Mouse (Mus musculus): ENCODE results near the gene Rnf40.
"Not testable (repeated sequence)": the region's sequence is repeated elsewhere in the genome, so short reads cannot be mapped to it uniquely, and the experiment has no call there.

Rnf40 gene

DNA sequence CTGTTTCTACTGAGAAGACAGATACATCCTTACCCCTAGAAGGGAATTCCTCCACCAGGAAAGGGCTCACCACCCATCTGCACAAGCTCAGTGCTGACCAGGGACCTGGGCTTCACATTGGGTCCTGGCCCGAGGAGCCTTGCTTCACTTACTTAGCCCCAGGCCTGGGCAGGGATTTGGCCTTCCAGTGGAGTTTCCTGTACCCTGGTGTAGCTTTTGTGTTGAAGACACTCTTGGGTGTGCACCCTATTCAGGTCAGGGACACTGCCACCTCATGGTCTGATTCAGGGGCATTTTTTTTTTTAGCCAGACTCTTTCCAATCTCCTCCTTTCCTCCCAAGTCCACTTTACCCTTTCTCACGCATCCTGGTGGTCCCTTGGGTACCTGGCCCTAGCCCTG is 14.3 kb downstream of the Rnf40 start:
- DNase-seq (ENCODE audit: low spot score in 2 of 2): no peak

DNA sequence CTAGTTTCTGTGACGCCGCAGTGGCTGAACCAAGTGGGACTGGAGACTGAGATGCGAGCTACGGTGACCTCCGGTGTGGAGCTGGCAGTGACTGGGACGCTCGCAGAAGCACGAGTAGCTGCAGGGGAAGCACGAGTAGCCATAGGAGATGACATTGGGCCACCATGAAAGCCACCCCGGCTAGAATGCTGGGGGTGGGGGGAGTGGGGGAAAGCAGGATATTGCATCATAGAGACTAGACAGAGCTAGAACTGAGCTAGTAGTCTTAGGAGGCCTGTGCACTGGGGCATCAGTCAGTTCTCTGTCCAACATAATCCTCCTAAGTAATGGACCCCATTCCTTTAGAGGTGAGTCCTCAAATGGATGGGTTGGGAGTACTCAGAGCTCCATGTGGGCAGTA is 15.7 kb downstream of the Rnf40 start:
- no peak for DNase-seq (ENCODE audit: low spot score in 2 of 2)

GRCm38 (mm10) chr7:127607150-127607549 is 18.6 kb downstream of the Rnf40 start:
- no peak for DNase-seq (ENCODE audit: low spot score in 2 of 2)

DNA sequence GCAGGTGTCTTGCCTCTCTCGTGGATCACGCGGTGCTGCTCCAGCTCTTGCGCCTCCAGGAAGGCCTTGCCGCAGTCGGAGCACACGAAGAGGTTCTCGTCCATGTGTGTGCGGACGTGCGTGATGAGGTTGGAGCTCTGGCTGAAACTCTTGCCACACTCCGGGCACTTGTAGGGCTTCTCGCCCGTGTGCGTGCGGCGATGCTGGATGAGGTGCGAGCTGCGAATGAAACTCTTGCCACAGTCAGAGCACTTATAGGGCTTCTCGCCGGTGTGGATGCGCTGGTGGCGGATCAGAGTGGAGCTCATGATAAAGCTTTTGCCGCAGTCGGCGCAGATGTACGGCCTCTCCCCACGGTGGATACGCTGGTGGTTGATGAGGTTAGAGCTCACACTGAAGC is 22.4 kb downstream of the Rnf40 start:
- DNase-seq (ENCODE audit: low spot score in 2 of 2): no peak

GRCm38 (mm10) chr7:127611561-127611960 is 23.0 kb downstream of the Rnf40 start:
- DNase-seq (ENCODE audit: low spot score in 2 of 2): no peak

GRCm38 (mm10) chr7:127613501-127613900 is 24.9 kb downstream of the Rnf40 start:
- DNase-seq (ENCODE audit: low spot score in 2 of 2): no peak

- no peak for DNase-seq (ENCODE audit: low spot score in 2 of 2)
Observed at GRCm38 (mm10) chr7:127614091-127614490, 25.5 kb downstream of the Rnf40 start.

- DNase-seq (ENCODE audit: low spot score in 2 of 2): no peak
Observed at GRCm38 (mm10) chr7:127614511-127614890, 25.9 kb downstream of the Rnf40 start.

- peak; percentile 60 to 61 for DNase-seq (ENCODE audit: low spot score in 2 of 2)
Observed at GRCm38 (mm10) chr7:127614891-127615843, 26.6 kb downstream of the Rnf40 start, which contains the start of gene Zfp629. Gene Zfp629 (minus strand): TSS chr7:127615797.

DNA sequence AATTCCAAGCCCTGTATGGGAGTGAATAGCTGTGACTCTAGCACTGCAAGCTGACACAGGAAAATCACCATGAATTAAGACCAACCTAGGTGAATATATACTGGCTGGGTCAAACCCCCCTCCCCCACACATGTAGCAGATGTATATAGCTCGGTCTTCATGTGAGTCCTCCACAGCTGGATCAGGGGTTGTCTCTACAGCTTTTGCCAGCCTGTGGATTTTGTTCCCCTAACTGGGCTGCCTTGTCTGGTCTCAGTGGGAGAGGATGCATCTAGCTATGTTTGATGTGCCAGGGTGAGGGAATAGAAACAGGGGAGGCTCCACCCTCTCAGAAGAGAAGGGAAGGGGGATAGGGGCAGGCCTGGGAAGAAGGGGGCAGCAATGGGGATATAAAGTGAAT is 27.8 kb downstream of the Rnf40 start:
- DNase-seq (ENCODE audit: low spot score in 2 of 2): no peak

DNA sequence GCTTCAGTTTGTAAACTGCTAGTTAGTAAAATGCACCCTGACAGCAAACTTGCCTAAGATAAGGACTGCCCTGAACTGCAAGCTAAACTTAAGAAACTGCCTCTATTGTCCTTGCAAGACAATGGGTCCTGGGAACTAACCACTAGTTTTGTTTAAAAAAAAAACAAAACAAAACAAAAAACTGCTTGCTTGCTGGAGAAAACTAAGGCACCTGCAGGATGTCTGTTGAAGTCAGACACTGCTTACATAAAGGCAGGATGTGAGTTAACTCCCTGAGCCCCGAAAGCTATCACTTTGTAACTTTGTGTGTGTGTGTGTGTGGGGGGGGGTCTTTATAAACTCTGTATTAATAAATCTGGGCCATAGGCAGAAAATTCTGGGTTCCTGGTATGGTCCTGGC is 28.3 kb downstream of the Rnf40 start:
- no peak for DNase-seq (ENCODE audit: low spot score in 2 of 2)

DNA sequence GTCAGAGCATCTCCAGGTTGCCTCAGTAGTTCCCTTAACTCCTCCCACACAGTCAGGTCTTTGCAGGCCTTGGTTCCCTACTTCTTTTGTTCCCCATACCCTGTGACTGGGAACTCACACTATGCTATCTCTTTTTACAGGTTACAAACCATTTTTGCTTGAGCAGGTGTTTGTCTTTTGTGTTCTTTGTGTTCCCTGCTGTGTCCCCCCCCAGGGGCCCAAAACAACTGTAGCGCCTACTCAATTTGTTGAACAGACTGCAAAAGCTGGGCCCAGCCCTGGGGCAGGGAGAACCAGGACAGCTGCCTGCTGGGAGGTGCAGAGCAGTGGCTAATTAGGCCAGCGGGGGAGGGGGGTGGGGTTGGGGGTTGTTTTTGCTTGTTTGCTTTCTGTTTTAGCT is 29.4 kb downstream of the Rnf40 start:
- DNase-seq (ENCODE audit: low spot score in 2 of 2): no peak

DNA sequence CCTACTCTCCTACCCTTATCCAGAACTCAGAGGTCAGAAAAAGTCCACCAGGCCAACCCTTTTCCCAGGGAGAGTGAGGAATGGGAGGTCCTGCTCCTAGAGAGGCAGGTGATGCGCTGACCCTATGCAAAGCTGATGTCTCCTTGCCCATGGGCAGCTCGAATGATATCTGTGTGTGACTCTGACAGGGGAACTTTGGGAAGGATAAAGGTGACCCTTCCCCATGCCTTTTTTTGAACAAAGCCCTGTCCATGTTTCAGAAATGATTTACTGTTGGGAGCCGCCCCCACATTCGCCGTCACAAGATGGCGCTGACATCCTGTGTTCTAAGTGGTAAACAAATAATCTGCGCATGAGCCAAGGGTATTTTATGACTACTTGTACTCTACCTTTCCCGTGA is 29.8 kb downstream of the Rnf40 start:
- DNase-seq (ENCODE audit: low spot score in 2 of 2): not testable (repeated sequence)

- DNase-seq (ENCODE audit: low spot score in 2 of 2): no peak
Observed at GRCm38 (mm10) chr7:127626039-127626438, 37.5 kb downstream of the Rnf40 start.

- no peak for DNase-seq (ENCODE audit: low spot score in 2 of 2)
Observed at GRCm38 (mm10) chr7:127626471-127626870, 37.9 kb downstream of the Rnf40 start.

- no peak for DNase-seq (ENCODE audit: low spot score in 2 of 2)
Observed at GRCm38 (mm10) chr7:127628646-127629045, 40.1 kb downstream of the Rnf40 start.

DNA sequence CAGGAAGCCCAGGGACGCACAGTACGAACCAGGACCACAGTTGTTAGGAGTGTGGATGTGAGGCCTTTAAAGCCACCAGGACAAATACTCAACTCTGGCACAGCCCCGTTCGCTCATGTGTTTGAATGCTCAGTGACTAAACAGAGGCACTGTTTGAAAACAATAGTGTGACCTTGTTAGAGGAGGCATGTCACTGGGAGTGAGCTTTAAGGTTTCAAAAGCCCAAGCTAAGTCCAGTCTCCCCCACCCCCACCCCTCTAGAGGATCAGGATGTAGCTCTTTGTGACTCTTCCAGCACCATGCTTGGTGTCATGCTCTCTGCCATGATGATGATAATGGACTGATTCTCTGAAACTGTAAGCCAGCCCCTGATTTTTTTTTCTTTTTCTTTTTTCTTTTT is 42.8 kb downstream of the Rnf40 start:
- no peak for DNase-seq (ENCODE audit: low spot score in 2 of 2)

- peak; percentile 65 to 67 for DNase-seq (ENCODE audit: low spot score in 2 of 2)
Observed at GRCm38 (mm10) chr7:127636963-127637362, 48.4 kb downstream of the Rnf40 start.

- DNase-seq (ENCODE audit: low spot score in 2 of 2): no peak
Observed at GRCm38 (mm10) chr7:127641260-127641659, 52.7 kb downstream of the Rnf40 start.

DNA sequence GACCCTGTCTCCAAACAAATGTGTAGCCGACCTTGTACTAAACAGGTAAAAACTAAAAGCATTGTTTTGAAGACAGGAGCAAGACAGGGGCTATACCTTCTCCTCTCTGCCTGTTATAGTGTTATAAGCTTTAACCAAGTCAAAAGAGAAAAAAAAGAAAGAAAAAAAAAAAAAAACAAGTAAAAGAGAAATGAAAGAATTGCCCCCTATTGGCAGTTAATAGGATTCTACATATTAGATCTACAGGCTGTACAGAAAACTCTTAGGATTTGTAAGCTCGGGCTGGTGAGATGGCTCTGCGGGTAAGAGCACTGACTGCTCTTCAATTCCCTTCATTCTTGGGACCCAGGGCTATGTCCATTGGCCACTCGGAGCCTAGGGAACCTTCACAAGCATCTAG is 53.7 kb downstream of the Rnf40 start:
- DNase-seq (ENCODE audit: low spot score in 2 of 2): no peak

DNA sequence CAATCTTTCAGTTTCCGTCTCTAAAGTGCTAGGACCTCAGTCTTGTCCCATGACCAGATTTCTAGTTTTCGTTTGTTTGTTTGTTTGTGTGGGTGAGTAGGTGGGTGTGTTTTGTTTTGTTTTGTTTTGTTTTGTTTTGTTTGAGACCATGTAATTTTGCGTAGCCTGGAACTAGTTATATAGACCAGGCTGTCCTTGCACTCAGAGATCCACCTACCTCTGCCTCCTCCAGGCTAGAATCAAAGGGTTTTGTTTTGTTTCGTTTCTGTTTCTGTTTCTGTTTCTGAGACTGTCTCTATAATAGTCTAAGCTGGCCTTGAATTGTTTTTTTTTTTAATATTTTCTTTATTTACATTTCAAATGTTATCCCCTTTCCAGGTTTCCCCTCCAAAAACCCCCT is 57.8 kb downstream of the Rnf40 start:
- DNase-seq (ENCODE audit: low spot score in 2 of 2): no peak

DNA sequence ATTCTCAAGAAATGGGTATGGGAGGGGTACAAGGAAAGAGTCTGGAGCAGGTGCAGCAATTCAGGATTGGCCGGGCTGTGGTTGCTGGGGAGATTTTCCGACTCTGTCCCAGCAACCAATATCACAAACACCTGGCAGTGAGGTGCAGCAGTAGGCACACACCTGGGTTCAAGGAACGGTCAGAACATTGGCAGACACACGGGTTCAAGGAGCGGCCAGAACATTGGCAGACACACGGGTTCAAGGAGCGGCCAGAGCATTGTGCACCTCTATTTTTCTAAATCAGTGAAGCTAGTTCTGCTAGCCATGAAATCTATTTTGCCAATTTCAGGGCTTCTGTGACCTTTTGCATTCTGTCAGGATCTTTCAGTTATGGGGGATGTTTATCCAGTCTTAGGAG is 59.0 kb downstream of the Rnf40 start:
- DNase-seq (ENCODE audit: low spot score in 2 of 2): not testable (repeated sequence)

DNA sequence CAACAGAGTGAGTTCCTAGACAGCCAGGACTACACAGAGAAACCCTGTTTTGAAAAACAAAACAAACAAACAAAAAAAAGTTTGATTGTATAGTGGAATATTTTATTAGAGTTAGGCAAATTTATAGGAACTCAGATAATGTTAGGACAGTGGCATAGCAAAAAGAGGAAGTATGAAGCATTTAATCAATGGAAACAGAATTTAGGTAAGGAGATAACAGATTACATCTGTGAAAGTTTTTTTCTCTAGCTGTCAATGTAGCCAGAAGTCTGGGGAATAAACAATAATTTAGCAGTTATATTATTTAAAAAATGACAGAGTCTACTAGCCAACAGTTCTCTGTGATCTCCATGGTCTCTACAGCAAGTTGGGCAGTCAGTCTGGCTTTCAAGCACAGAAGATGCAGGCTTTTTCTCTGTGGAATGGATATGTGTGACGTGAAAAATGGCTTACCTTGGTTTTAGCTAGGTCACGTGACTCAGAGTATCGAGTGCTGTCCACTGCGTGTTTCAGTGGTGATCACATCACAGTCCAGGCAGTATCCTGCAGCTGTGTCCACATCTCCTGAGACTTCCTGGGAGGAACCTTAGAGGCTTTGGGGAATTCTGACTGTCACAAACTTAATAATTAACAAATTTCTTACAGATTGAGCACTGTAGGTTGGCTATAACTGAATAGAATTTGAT is 60.1 kb downstream of the Rnf40 start:
- DNase-seq (ENCODE audit: low spot score in 2 of 2): no peak

Data from frontal cortex, postnatal 25 days (tissue).